Mouse (Mus musculus): ENCODE measurements around the gene Diaph3.
"Not testable (repeated sequence)": the region's sequence is repeated elsewhere in the genome, so short reads cannot be mapped to it uniquely, and the experiment has no call there.

The Diaph3 gene

DNA sequence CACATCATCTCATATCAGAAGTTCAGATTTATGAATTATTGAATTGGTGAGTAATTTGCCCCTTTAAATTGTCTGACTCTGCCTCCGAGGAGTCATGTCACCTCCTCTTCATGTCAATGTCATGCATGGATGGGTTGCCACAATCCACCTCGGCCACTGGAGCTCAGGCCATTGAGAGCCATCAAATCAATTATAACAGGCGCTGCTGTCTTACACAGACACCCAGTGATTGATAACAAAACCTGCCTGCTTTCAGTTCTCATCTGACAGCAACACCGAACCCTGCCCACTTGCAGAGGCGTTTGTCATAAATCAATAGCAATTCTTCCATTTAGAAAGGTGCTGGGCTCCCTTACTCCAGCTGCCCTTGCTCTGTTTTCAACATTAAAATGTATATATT is 402.1 kb downstream of the Diaph3 start:
- no peak for DNase-seq (ENCODE audit: low spot score in 2 of 2)

DNA sequence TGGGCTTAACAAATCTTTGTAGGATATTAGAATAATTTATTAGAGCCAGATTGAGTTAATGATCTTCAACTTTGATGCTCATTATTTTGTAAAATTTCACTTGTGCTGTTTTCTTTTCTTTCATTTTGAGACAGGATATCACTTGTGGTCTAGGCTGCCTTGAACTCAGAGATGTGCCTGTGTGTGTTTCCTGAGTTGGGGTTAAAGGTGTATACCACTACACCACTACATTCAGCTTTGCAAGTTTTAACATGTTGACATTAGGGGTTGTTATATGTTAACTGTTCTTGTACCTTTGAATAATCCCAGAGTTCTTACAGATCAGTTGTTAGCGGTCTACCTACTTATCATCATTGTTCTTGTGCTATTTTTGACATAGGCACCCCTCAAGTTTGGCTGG is 404.4 kb downstream of the Diaph3 start:
- DNase-seq (ENCODE audit: low spot score in 2 of 2): no peak

GRCm38 (mm10) chr14:86731300-86731699 is 409.7 kb downstream of the Diaph3 start:
- DNase-seq (ENCODE audit: low spot score in 2 of 2): no peak

- no peak for DNase-seq (ENCODE audit: low spot score in 2 of 2)
These were observed 411.4 kb downstream of the Diaph3 start for GRCm38 (mm10) chr14:86729617-86730098.

GRCm38 (mm10) chr14:86727538-86728045 is 413.4 kb downstream of the Diaph3 start:
- no peak for DNase-seq (ENCODE audit: low spot score in 2 of 2)

DNA sequence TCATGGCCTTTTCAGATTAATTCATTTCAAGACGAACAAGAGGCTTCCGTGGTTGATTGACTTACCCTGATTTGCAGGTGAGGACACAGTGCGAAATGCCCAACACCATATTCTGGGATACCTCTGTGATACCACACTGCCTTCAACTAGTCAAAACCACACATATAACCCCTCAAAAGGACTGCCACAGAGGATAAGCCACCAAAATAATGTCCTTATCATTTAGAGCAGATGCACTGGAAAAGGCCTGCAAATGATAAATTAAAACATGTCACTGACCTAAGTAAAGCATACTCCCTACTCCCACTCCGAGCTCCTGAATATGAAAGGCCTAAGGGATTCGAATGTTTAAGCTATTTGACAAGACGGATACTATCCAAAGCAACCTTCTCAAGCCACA is 419.3 kb downstream of the Diaph3 start:
- DNase-seq (ENCODE audit: low spot score in 2 of 2): no peak

DNA sequence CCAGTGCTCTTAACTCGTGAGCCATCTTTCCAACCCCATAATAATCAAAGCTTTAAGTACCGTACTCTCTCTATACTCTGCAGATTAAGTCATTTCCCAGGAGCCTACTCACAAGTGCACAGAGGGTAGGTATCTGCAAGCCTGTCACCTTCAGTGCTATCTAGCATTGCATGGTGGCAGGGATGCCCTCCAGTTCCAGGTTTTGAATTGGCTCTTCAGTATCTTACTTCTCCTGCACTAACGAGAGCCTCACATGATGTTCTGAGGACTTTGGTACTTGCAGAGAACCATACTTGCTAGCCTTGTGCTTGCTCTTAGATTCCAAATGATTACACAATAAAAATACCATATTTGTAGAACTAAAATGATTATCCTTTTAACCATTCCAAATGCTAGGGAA is 420.0 kb downstream of the Diaph3 start:
- DNase-seq (ENCODE audit: low spot score in 2 of 2): no peak

DNA sequence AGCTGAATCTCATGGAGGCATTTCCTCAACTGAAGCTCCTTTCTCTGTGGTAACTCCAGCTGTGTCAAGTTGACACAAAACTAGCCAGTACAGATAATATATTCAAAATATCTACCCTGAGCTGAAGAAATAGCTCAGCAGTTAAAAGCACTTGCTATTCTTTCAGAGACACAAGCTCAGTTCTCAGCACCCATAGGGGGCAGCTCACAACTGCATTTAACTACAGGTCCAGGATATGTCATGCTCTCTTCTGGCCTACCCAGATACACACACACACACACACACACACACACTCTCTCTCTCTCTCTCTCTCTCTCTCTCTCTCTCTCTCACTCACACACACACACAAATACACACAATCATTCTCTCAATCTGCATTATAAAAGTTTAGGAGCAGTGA is 420.6 kb downstream of the Diaph3 start:
- not testable (repeated sequence) for DNase-seq (ENCODE audit: low spot score in 2 of 2)

DNA sequence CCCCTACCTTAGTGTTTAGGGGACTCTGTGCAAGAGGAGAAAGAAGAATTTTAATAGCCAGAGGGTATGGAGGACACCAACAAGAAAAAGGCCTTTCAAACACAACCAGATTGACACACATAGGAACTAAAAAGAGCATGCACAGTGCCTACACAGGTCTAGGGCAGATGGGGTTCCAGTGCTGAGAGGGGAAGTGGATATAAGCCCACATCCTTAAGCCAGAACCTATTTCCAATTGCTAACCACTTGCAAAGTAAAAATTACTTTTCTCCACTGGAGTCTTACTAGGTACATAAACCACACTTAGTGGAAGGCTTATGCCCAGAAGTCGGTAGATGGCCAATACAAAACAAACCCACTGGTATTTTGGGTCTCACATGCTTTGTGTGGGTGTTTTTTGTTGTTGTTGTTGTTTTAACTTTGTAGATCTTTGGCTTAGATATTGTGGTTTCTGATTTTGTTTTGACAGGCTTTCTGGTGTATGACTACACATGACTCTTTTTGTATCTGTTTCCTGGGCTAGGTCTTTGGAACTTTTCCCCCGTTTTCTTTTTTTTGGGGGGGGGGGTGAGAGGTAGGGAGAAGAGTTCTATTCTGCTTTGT is 426.8 kb downstream of the Diaph3 start:
- no peak for DNase-seq (ENCODE audit: low spot score in 2 of 2)

- no peak for DNase-seq (ENCODE audit: low spot score in 2 of 2)
These were observed 437.0 kb downstream of the Diaph3 start for GRCm38 (mm10) chr14:86704080-86704479.

GRCm38 (mm10) chr14:86701145-86701544 is 439.9 kb downstream of the Diaph3 start:
- DNase-seq (ENCODE audit: low spot score in 2 of 2): no peak

DNA sequence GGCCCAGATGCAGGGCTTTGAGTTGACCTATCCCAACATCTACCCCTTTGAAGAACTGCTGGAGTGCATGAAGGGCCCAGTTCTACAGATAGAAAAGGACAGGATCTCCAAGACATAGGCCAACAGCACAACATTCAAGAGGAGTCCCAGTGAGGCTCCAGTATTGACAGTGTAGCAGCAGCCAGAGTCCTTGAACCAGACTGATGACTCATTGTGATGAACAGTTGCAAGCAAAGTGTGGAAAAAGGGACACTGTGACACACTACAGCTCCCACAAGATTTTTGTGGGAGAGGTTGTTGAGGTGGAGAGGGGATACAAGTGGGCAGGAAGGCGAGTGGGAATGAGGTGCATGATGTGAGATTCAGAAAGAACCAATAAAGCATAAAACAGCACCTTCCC is 443.1 kb downstream of the Diaph3 start:
- DNase-seq (ENCODE audit: low spot score in 2 of 2): no peak

DNA sequence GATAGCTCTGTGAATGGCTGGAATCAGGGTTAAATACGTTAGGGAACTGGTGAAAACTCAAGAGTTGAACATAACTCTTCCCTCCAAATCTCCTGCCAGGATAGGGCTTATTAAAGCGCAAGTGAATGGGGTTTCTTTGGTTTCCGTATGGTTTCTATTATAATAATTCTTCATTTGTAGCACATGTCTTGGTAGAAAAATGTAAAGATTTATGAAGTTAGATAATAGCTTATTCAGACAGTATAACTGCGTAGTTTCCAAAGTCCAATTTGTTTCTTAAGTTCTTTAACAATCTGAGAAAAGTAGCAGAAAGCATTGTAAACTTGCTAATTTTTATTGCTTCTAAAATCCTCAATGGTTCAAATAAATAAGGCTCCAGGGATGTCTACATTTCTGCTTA is 448.3 kb downstream of the Diaph3 start:
- DNase-seq (ENCODE audit: low spot score in 2 of 2): no peak

- no peak for DNase-seq (ENCODE audit: low spot score in 2 of 2)
These were observed 449.7 kb downstream of the Diaph3 start for GRCm38 (mm10) chr14:86691298-86691697.

GRCm38 (mm10) chr14:86684585-86685503 is 456.2 kb downstream of the Diaph3 start:
- DNase-seq (ENCODE audit: low spot score in 2 of 2): no peak

DNA sequence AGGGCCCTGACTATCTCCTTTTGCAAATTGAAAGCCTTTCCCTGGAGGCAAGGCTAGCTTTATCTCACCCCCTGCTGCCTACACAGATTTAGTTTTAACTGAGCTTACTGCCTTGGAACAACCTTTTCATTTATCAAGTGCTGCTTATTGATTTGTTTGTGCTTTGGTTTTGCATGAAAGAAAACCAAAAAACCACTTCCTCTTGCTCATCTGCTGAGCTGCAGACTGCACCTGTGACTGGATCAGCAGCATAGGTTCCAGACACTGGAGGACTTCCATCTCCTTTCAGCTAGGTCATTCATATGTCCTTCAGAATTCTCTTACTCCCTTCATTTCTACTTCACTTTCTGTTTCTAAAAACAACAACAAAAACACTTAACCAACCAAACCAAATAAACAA is 459.1 kb downstream of the Diaph3 start:
- peak in 1 of 2 experiments; percentile 11 for DNase-seq (ENCODE audit: low spot score in 2 of 2)

DNA sequence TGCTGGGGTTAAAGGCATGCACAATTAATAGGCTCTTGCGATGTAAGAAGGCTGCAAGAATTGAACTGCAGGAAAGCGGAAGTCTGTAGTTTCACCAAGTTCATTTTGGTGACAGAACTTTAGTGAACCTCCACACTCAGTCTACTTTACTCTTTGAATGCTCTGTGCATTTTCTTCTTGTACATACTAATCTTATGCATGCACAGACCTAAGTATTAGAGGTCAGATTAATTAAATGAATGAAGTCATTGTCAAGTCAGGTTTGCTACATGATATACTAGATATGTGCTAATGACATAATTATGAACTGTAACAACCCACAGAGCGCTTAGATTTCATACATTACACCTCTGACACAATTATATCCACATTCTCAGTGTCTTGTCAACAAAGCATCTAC is 462.0 kb downstream of the Diaph3 start:
- no peak for DNase-seq (ENCODE audit: low spot score in 2 of 2)

DNA sequence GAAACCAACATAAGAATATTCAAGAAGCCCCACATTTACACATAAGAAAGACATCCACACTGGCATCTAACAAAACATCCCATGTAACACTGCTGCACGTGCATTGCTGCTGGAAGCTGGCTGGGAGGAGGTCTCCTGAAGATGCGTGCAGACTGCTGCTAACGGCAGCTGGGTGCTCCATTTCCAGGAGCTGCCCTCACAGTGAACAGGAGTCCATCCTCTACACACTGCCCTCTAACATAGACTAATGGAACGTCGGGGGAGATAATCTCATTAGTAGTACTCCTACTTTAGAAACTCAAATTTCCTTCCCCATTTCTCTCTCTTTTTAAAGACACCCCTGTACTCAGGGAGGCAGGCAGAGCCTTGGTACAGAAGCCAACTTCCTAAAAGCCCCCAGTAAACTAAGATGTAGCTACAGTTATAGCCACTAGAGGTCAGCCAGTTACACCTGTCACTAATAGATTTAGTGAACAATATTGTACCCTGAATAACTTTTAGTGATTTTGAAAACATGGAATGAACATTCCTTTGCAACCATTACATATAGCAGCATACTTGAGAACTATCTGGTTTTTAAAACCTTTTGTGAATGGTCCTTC is 462.8 kb downstream of the Diaph3 start:
- no peak for DNase-seq (ENCODE audit: low spot score in 2 of 2)

DNA sequence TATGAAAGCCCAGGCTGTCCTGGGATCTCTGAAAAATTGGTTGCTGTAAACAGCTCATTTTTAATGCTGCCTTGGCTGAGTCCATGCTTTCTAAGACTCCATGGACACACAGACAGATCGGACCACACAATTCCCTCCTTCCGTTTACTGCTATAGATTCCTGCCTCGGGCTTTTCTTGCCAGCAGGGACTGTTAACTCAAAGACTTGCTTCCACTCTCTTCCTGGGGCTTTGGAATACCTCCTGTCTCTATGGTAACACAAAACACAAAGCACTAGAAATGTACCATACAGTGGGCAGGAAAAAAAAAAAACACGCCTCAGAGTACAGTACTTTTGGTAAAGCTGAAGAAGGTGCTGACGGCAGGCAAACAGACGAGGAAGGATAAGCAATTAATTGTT is 464.0 kb downstream of the Diaph3 start:
- no peak for DNase-seq (ENCODE audit: low spot score in 2 of 2)

- no peak for DNase-seq (ENCODE audit: low spot score in 2 of 2)
These were observed 465.7 kb downstream of the Diaph3 start for GRCm38 (mm10) chr14:86675314-86675713.

GRCm38 (mm10) chr14:86662846-86663245 is 478.2 kb downstream of the Diaph3 start:
- no peak for DNase-seq (ENCODE audit: low spot score in 2 of 2)

GRCm38 (mm10) chr14:86660556-86660955 is 480.5 kb downstream of the Diaph3 start:
- no peak for DNase-seq (ENCODE audit: low spot score in 2 of 2)

All from thymus, postnatal 10 days (tissue).